Mouse (Mus musculus): Measurements from ENCODE around the gene Eprs.
"Not testable (repeated sequence)": the region's sequence is repeated elsewhere in the genome, so short reads cannot be mapped to it uniquely, and the experiment has no call there.

Eprs gene

DNA sequence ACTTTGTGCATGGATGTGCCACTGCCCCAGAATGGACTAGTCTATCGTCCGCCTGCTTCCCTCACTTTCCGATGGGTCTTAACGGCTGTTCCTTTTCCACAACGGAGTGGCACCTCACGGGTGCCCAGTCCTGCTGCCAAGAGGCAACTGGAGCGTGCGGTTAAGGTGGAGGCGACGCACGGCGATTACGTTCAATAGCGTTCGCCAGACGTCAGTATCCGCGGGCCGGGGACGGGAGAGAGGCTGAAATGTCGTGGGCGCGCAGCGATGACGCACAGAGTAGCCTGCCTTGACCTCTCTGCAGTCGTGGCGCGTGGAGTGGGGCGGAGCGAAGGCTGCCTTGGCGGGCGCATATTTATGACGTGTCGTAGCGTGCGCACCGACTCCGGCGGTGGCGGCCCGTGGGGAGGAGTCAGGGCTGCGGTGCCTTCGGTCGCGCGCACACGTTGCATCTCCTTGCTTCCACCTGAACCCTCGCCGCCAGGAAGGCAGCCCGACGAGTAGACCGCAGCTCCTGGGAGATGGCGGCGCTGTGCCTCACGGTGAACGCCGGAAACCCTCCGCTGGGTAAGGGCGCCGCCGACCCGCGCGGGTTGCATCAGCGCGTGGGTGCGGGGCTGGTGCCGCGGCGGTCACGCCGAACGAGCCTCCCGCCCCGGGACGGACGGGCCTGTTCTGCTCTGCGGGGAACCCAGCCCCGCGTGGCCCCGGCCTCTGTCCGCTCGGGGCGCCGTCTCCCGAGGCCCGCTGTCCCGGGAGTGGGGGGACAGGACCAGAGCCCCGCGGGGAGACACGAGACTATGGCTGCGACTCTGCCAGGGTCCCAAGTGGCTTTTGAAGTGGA, at the start of gene Eprs:
Gene Eprs, plus strand, starts transcription at position 368 of the 844 bp plus-strand sequence.
- peak; percentile 99 for DNase-seq

DNA sequence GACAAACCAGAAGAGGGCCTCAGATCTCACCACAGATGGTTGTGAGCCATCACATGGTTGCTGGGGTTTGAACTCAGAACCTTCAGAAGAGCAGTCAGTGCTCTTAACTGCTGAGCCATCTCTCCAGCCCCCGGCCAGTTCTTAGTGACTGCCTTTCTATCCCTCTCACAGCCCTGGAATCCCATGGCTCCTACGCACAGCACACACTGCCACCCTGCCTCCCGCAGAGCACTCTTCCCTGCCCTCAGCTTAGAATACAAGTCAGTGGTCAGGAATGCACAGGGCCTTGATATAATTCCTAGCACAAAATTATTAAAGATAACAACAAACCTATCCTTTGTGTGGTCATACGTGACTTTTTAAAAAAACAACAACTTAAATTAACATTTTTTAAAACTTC, 48.3 kb upstream of the Eprs start:
- no peak for DNase-seq

DNA sequence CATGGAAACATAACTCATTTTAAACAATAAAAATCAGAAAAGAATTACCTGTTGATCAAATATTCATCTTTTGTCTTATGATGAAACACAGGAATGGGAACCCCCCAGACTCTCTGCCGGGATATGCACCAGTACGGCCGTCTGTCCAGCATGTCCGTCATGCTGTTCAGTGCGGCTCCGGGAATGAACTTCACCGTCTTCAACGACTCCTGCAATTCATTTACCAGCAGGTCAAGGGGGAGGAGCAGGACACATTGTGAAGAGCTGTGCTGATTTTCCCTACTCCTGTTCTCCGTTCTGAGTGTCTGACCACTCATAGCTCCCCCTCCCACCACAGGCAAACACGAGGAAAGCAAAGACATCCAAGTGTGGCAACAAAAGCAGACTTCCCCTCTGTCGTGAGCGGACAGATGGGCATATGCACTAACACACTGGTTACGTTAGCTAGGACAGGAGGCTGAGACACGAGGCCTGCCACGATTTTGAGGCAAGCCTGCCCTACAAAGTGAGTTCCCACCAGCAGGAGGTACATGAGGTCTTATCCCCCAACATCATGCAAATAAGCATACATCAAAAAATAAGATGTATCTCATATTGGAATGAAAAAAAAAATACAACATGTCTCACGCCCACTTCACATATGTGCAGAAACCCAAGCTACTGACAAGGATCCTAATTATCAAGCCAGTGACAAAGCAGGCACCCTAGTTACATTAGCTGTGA, 46.8 kb upstream of the Eprs start:
- DNase-seq: peak; percentile 25

DNA sequence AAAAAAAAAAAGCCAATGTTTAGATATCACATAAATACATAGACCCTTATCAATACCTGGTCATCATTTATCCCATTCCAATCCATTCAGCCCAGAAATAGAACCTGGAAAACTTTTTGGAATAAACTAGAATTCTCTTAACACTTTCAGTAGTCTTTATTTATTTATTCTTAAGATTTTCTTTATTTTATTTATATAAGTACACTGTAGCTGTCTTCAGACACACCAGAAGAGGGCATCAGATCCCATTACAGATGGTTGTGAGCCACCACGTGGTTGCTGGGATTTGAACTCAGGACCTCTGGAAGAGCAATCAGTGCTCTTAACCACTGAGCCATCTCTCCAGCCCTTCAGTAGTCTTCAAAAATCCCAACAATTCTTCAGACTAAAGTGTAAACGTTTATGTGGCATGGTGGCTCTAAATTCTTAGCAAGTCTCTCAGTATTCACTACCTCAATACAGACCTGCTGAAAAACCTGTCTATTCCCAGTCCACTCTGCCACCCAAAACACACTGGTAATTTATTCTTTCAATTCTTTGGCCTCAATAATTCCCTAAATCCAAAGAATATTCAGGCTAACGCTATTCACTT, 35.0 kb upstream of the Eprs start:
- not testable (repeated sequence) for DNase-seq

DNA sequence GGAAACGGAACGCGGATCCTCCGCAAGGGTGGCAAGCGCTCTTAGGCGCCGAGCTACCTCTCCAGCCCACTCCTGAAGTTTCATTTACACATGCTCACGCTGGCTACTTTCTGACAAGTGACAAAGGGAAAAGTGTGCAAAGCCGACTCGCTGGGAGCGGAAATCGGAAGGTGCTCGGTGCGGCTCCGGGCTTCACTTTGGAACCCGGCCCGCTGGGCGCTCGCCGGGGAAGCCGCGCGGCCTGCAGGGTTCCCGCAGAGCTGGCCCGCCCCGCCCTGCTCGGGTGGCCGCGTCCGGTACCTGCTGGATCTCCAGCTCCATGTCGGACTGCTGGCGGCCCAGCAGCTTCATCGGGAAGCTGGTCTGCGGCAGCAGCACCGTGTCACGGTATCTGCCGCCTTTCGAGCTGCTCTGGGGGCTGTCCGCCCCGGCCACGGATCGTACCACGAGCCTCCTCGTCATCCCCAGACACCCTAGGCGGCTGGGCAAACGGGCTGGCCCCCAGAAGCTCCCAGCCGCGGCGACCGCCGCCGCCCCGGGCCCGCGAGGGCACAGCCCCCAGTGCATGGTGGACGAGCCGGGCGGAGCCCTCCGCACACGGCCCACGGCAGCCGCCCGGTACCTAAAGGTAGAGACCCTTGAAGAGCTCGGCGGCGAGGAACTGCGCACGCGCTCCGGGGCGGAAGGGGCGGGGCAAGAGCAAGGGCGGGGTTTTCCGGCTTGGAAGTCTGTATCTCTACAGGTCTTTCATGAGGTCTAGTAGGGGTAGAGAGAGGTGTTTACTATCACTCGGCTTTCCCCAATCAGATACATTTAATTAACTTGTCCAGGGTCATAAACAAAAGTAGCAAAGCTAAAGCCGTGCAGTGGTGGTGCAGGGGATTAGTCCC, 33.9 kb upstream of the Eprs start, which contains the start of gene Iars2:
Gene Iars2, minus strand, starts transcription at position 676 of the 890 bp plus-strand sequence.
- DNase-seq: peak; percentile 87

DNA sequence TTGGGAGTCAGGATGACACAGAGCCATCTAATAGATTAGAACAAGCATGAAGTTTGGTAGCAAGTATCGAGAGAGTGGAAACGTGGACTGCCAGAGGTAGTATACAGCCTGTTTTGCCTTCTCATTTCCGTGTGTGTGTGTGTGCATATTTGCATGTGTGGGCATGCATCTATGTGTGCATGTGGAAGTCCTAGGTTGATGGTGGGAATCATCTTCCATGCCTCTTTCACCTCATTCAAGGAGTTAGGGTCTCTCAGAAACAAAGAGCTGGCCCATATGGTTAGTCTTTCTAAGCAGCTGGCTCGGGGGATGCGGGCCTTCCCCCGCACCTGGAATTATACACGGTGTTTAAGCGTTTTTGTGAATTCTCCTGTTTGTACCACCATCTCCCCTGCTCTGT, 33.0 kb upstream of the Eprs start:
- DNase-seq: no peak

DNA sequence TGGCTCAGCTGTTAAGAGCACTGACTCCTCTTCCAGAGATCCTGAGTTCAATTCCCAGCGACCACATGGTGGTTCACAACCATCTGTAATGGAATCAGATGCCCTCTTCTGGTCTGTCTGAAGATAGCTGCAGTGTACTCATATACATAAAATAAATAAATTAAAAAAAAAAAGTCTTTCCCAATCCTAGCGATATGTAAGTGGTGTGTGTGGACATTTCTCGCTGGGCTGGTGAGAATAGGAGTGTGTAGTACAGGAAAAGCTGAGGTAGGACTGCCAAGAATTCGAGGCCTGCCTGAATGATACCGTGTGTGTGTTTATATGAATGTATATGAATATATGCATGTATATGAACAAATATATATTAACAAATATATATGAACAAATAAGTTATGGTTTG, 31.5 kb upstream of the Eprs start:
- no peak for DNase-seq

DNA sequence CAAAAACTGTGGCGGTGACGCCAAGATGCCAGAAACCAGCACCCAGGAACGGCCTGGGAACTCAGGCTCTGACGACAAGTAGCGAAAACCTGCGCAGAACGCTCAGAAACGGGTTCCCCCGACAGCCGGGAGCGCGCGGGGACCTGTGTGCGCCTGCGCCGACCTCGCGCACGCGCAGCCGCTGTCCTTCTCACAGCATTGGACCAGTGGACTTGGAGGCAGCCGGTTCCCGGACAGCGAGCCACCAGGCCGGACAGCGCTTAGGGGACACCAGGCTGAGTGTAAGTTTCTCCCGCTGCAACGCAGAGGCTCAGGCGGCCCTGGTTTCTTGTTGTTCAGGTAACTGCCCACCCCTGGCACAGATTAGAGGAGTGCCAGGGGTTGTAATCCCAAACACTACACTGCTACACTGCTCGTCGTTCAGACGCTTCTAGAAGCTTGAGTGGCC, 30.8 kb upstream of the Eprs start, which contains the start of gene Bpnt1:
Gene Bpnt1, plus strand, starts transcription at position 167 of the 448 bp plus-strand sequence.
- peak; percentile 86 for DNase-seq

DNA sequence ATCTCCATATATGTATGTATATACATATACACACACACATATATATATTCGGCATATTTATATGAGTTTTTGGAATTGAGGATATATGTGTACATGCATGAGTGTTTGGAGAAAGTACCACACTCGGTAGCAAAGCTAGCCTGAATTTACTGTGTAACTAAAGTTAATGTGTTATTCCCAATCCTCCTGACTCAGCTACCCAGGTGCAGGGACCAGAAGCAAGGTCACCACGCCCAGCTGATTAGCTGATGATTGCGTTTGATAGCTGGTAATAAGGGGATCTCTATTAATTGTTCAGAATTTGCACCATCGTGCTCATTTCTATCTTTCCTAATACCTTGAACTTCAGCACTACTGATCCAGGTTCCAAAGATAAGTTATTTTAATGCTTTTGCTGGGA, 29.2 kb upstream of the Eprs start:
- DNase-seq: no peak

DNA sequence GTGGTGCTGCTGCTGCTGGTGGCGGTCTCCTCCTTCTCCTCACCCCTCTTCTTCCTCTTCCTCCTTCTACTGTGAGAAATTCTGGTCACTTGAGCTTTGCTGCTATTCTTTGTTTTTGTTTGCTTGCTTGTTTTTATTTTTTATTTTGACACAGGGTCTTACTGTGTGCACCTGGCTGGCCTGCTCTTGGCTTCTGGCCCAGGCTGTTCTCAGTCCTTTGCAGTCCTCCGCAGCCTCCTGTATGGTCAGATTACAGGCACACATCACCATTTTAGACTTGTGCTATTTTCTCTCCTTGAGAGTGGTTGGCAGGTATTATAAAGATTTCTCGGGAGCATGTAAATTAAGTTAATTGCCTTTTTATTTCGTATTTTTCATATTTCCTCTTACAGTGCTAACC, 28.7 kb upstream of the Eprs start:
- no peak for DNase-seq

DNA sequence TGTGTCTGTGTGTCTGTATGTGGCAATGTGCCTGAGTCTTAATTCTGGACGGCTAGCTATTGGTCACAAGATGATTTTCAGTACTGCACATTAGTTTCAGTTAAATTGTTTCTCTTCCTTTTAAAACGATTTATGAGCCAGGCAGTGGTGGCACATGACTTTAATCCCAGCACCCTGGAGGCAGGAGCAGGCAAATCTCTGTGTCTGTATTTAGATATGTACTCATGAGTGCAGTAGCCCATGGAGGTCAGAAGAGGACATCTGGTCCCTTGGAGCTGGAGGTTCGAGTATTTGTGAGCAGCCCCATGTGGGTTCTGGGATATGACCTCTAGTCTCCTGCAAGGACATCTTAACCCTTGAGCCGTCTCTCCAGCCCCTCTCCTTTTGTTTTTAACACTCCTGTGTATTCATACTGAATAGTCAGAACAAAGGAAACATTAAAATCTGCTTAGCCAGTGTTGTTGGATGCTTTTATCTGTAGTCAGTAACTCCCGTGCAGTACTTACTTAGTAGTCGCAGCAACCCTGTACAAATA, 27.5 kb upstream of the Eprs start:
- no peak for DNase-seq

DNA sequence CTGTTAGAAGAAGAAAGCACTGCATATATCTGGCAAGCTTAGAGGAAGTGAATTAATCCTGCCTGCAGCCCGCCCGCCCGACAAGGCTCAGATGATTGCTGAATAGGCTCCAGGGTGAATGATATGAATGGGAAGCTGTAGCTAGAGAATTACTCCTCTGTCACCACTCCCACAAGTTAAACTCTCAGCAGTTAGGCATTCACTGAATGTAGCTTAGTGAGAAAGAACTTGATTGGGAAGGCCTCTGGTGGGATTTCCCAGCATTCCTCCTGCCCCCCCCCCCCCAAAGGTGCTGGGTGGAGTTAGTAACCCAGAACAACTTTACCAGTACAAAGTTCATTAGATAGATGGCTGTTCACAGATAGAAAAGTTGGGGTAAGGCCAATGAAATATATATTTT, 26.3 kb upstream of the Eprs start:
- no peak for DNase-seq

DNA sequence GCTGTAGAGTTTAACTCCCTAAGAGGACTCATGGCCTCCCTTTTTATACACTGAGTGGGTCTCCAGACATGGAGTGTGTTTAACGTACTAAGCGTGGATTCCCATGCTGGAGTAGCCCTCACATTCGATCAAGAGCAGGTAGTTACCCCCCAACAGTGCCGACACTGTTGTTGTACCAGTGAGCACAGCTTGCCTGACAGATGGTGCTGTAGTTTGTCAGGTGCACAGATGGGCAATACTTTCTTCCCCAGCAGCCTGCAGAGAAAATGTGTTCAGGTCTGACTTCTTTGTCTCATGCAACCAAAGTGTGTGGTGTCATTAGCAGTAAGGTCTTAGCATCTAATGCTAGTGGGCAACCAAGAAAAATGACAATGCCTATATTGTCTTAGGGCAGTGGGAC, 20.4 kb upstream of the Eprs start:
- DNase-seq: no peak

DNA sequence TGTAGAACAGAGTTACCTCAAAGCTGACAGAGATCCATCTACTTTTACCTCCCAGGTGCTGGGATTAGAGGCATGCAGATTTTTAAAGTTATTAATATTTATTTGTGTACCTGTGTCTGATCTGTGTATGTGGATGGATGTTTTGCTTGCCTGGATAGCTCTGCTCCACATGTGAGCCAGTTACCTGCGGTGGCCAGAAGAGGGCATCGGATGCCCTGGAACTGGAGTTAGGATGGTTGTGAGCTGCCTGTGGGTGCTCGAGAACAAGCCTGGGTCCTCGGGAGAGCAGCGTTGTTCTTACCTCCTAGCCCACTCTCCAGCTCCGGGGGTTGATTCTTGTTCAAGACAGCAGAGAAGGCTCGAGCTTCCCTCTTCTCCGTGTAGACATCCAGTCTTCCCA, 19.4 kb upstream of the Eprs start:
- DNase-seq: no peak

DNA sequence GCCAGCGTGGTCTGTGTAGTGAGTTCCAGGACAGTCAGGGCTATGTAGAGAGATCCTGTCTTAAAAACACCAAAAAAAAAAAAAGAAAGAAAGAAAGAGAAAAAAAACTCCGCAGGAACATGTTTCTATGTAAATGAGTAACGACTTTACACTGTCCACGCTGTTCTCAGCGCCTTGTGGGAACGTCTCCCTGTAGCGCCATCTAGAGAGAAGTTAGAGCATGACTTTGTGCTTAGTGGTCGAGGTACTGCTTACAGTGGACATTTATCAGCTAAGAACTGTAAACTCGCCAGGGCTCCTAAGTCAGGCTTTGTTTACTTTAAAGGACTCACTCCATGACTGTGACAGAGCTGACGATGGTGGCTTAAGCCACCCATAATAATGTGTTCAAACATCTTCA, 16.7 kb upstream of the Eprs start:
- DNase-seq: no peak

DNA sequence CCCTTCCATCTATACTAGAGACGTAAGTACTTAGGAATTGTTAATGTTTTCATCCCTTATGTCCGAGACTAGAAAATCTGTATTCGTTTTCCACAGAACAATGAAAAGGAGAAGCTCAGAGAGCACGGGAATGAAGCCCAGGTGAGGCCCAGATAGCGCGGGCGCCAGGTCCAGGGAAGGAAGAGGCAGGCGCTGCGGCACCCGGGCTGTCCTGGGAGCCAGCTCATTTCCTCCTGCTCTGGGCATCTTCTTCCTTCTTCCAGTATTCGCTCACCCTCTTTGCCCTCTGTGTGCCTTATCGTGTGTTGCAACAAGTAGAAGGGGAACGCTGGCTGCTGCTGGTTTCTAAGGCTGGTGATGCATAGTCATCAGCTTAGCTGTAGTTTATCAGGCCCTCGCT, 13.1 kb upstream of the Eprs start:
- DNase-seq: no peak

DNA sequence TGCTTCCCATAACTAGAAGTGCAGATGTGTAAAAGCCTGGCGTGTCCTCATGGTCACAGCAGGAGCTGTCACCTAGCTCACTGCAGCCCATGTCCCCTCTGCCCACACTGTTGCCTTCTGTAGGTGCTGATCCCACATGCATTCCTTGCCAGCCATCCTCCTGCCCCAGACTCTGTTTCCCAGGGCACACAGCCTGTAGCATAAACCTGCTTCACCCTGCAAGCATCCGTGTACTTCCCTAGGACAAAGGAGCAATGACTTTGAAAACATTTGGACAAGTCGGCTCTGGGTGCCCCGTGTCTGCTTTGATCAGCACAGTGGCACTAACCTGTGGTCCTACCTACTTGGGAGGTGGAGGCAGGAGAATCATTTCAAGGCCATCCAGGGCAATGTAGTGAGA, 12.2 kb upstream of the Eprs start:
- DNase-seq: no peak

DNA sequence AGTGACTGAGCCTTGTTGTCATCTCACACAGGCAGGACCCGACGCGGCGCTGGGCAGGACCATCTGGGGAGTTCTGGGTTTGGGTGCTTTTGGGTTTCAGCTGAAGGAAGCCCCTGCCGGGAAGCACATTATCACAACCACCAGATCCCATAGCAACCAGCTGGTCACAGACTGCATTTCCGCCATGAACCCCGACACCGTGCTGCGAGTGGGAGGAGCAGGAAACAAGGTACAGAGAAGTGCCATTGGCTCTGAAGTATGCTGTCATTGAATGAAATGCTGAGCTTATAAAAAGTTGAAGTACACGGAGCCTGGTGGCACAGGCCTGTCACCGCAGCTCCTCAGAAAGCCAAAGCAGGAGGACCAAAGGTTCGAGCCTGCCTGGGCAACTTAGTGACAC, 10.7 kb upstream of the Eprs start:
- no peak for DNase-seq

DNA sequence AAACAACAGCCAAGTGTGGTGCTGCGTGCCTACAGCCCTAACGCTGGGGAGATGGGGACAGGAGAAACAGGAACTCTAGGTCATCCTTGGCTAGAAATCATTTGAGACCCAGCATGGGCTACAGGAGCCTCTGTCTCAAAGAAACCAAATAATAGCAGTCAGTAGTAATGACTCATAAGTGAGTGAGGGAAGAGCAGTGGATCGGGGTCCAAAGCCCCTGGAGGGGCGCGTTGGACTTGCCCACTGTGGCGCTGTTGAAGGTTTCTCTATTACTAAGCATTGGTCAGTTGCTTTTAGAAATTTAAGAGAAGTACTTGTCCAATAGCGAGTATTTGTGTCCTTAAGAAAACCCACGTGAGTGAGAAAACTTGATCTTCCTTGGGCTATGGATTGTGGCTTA, 9.5 kb upstream of the Eprs start:
- no peak for DNase-seq

DNA sequence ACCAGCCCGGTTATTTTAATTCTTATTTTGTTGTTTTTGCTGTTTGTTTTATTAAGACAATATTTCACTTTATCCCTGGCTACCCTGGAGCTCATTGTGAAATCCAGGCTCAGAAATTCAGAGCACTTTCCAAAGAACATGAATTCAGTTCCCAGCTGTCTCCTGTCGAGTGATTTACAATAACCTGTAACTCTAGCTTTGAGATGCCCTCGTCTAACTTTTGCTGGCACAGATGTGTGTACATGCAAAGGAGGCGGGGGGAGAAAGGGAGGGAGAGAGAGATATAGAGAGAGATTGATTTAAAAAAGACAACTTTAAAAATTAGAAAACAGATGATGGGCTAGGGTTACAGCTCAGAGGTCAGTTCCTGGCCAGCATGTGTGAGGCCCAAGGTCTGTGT, 8.1 kb upstream of the Eprs start:
- DNase-seq: no peak

DNA sequence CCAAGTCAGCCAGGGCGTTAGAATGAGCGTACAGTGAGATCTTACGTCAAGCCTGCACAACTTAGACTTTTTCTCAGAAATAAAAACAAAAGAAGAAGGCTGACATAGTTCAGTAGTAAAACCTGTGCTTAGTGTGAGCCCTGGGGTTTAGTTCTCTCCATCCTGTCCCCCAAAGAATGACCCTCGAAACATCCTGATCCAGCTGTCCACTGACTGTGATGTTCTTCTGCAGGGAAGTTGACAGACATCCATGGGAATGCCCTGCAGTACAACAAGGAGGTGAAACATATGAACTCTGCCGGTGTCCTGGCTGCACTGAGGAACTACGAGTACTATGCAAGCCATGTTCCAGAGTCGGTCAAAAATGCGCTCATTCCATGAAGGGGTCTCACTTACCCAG, 6.6 kb upstream of the Eprs start:
- no peak for DNase-seq

DNA sequence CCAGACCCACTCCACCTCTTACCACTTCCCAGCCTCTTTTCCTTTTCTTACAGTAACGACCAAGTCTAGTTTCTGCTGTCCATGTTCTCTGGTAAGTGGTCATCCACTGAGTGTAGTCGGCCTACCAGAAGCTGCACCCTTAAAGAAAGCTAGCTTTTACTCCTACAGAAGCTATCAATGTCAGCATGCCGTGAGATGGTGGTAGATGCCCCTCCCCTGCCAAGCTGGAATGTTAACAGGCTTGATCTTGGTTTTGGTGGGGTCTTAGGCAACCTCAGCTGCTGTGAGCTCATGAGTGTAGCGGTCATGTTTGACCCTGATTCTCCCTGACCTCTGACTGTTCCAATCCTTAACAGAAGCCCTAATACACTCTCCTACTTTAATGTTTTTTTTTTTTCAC, 4.6 kb upstream of the Eprs start:
- DNase-seq: no peak

Data from right cerebral cortex, postnatal 14 days (tissue).